Mouse (Mus musculus) heart, embryonic 11.5 days (tissue): ENCODE measurements around the gene Glrp1. TPM values are rescaled to one million over a fixed set of nuclear protein-coding genes. Genes with fewer than 3 reads are reported as not detected.

Experiments
- ATAC-seq: fragments of 200-750 bp; cut with Nextera tagmentation; replicated peaks from 2 replicates; pipeline ENCODE4 v1.8.0; 2017; ENCODE audit warnings: moderate library complexity; ENCODE audit not compliant: insufficient number of reproducible peaks, low FRiP score, low TSS enrichment
- H3K27ac ChIP-seq: fragments of 300-500 bp; sonication (generic); 2 replicates; pipeline ENCODE4 v1.5.1; 2014; ENCODE audit warnings: mild to moderate bottlenecking, low read depth, low read length
- H3K27me3 ChIP-seq: fragments of 300-500 bp; sonication (generic); 2 replicates; pipeline ENCODE4 v1.6.1; 2014; ENCODE audit warnings: mild to moderate bottlenecking, low read length, mixed read lengths; ENCODE audit not compliant: control insufficient read depth, insufficient read depth
- H3K36me3 ChIP-seq: fragments of 300-500 bp; sonication (generic); 2 replicates; pipeline ENCODE4 v1.6.1; 2014; ENCODE audit warnings: mild to moderate bottlenecking, low read length, moderate library complexity, mixed read lengths; ENCODE audit not compliant: control insufficient read depth, insufficient read depth
- H3K4me1 ChIP-seq: fragments of 300-500 bp; sonication (generic); 2 replicates; pipeline ENCODE4 v1.6.1; 2014; ENCODE audit warnings: low read length; ENCODE audit not compliant: control insufficient read depth, insufficient read depth
- H3K4me2 ChIP-seq: fragments of 300-500 bp; sonication (generic); 2 replicates; pipeline ENCODE4 v1.6.1; 2014; ENCODE audit warnings: mild to moderate bottlenecking, moderate library complexity
- H3K4me3 ChIP-seq: fragments of 300-500 bp; sonication (generic); 2 replicates; pipeline ENCODE4 v1.5.1; 2014; ENCODE audit warnings: low read depth, low read length
- H3K9ac ChIP-seq: fragments of 300-500 bp; sonication (generic); 2 replicates; pipeline ENCODE4 v1.6.1; 2014; ENCODE audit warnings: mild to moderate bottlenecking, low read depth, low read length, moderate library complexity
- H3K9me3 ChIP-seq: fragments of 300-500 bp; sonication (generic); replicated peaks from 2 replicates; pipeline ENCODE4 v1.6.1; 2016; ENCODE audit warnings: low read length; ENCODE audit not compliant: control insufficient read depth
- WGBS: fragments of 180-500 bp; shearing (Covaris S2); extraction: QIAGEN DNeasy Blood & Tissue Kit; methylation state at CpG from one replicate; pipeline ENCODE4 v1.1.7; 2014; ENCODE audit not compliant: insufficient replicate concordance; 5-methylcytosine and 5-hydroxymethylcytosine counted together
- polyA plus RNA-seq: library from polyadenylated mRNA; unstranded; fragments of >200 nt; fragmentation: Nextera tagmentation; extraction: Ambion mirVana; gene quantifications from 2 replicates; pipeline ENCODE4 v1.2.1, GENCODE M21; 2014

Gene Glrp1
- polyA plus RNA-seq, 1 experiment from 2014 or later = 0.10 TPM

- Histone ChIP-seq H3K27ac (peak overlapping the region; percentile 87), H3K4me2 (peak overlapping the region; percentile 38), H3K36me3 (no peaks in the 10 kb centered on the region), H3K9me3 (no peaks in the 10 kb centered on the region), H3K27me3 (no peaks in the 10 kb centered on the region), H3K4me1 (peaks cover 36% of the 10 kb centered on the region), H3K9ac (0 out of 2 replicates have a peak overlapping the region, but pooled peaks have one; percentile 0), H3K4me3 (no peak overlapping the region)
- no peak for ATAC-seq
- 15% methylated on average over 4 of the region's 4 CpGs for WGBS
These were observed 20.9 kb downstream of the Glrp1 start for GRCm38 (mm10) chr1:88488957-88489356.

GRCm38 (mm10) chr1:88486336-88486735 lies 23.5 kb downstream of the Glrp1 start:
- H3K27ac ChIP-seq = no peak overlapping the region
- no peak for ATAC-seq

GRCm38 (mm10) chr1:88484059-88484458 lies 25.8 kb downstream of the Glrp1 start:
- Histone ChIP-seq H3K27ac (no peak overlapping the region), H3K9ac (no peak overlapping the region), H3K4me2 (no peak overlapping the region), H3K4me1 (peaks cover 26% of the 10 kb centered on the region), H3K36me3 (no peaks in the 10 kb centered on the region), H3K27me3 (no peaks in the 10 kb centered on the region), H3K4me3 (no peak overlapping the region), H3K9me3 (no peaks in the 10 kb centered on the region)
- ATAC-seq = no peak
- 76% methylated on average over 4 of the region's 4 CpGs for WGBS

More at GRCm38 (mm10) chr1:88486336-88486735, 23.5 kb downstream of the Glrp1 start:
- Histone ChIP-seq H3K4me3 (no peak overlapping the region), H3K9ac (no peak overlapping the region), H3K4me1 (peaks cover 37% of the 10 kb centered on the region), H3K4me2 (no peak overlapping the region), H3K36me3 (no peaks in the 10 kb centered on the region), H3K9me3 (no peaks in the 10 kb centered on the region), H3K27me3 (no peaks in the 10 kb centered on the region)
- 69% methylated on average over 4 of the region's 4 CpGs for WGBS

- Histone ChIP-seq H3K36me3 (no peaks in the 10 kb centered on the region), H3K4me1 (peaks cover 14% of the 10 kb centered on the region), H3K4me2 (no peak overlapping the region), H3K9ac (no peak overlapping the region), H3K27ac (peak overlapping the region; percentile 52; the same call in 1 of the 2 replicates), H3K9me3 (no peaks in the 10 kb centered on the region), H3K4me3 (no peak overlapping the region), H3K27me3 (no peaks in the 10 kb centered on the region)
- WGBS = 52% methylated on average over 17 of the region's 17 CpGs
- ATAC-seq = no peak
These were observed 27.4 kb downstream of the Glrp1 start for GRCm38 (mm10) chr1:88482142-88483099.

GRCm38 (mm10) chr1:88480594-88480993 lies 29.3 kb downstream of the Glrp1 start:
- no peak for ATAC-seq
- peaks cover 14% of the 10 kb centered on the region for H3K4me1 ChIP-seq
- no peaks in the 10 kb centered on the region for H3K27me3 ChIP-seq
- no peaks in the 10 kb centered on the region for H3K9me3 ChIP-seq
- H3K27ac ChIP-seq = no peak overlapping the region
- no peak overlapping the region for H3K9ac ChIP-seq
- WGBS = 86% methylated on average over 8 of the region's 8 CpGs
- H3K4me3 ChIP-seq = no peak overlapping the region
- H3K36me3 ChIP-seq = no peaks in the 10 kb centered on the region
- H3K4me2 ChIP-seq = no peak overlapping the region

- Histone ChIP-seq H3K4me1 (peaks cover 17% of the 10 kb centered on the region), H3K4me2 (no peak overlapping the region), H3K9ac (no peak overlapping the region), H3K27ac (no peak overlapping the region), H3K36me3 (no peaks in the 10 kb centered on the region), H3K9me3 (no peaks in the 10 kb centered on the region), H3K27me3 (no peaks in the 10 kb centered on the region), H3K4me3 (no peak overlapping the region)
- no peak for ATAC-seq
- 48% methylated on average over 2 of the region's 2 CpGs for WGBS
These were observed 31.7 kb downstream of the Glrp1 start for GRCm38 (mm10) chr1:88478205-88478604.

- Histone ChIP-seq H3K4me3 (no peak overlapping the region), H3K9ac (no peak overlapping the region), H3K4me1 (peaks cover 5% of the 10 kb centered on the region), H3K36me3 (no peaks in the 10 kb centered on the region), H3K27ac (no peak overlapping the region), H3K9me3 (no peaks in the 10 kb centered on the region), H3K4me2 (no peak overlapping the region), H3K27me3 (no peaks in the 10 kb centered on the region)
- no peak for ATAC-seq
- 88% methylated on average over 20 of the region's 20 CpGs for WGBS
These were observed 33.2 kb downstream of the Glrp1 start for GRCm38 (mm10) chr1:88476554-88477085.

- H3K9me3 ChIP-seq = no peaks in the 10 kb centered on the region
- H3K9ac ChIP-seq = no peak overlapping the region
- H3K4me2 ChIP-seq = no peak overlapping the region
- peaks cover 5% of the 10 kb centered on the region; the same call in 1 of the 2 replicates for H3K4me1 ChIP-seq
- no peak overlapping the region for H3K4me3 ChIP-seq
- H3K27me3 ChIP-seq = no peaks in the 10 kb centered on the region
- no peak for ATAC-seq
- H3K36me3 ChIP-seq = no peaks in the 10 kb centered on the region
- 42% methylated on average over 8 of the region's 8 CpGs for WGBS
- no peak overlapping the region for H3K27ac ChIP-seq
These were observed 34.3 kb downstream of the Glrp1 start for GRCm38 (mm10) chr1:88475502-88475953.
